Mouse (Mus musculus) limb, embryonic 15.5 days (tissue): ENCODE results near the gene Gtf2a2. TPM values are rescaled to one million over a fixed set of nuclear protein-coding genes. Genes with fewer than 3 reads are reported as not detected.

Experiments used
- ATAC-seq: fragments of 200-750 bp; cut with Nextera tagmentation; 2 replicates; pipeline ENCODE4 v1.8.0; 2017; ENCODE audit warnings: low read depth, moderate TSS enrichment; ENCODE audit not compliant: insufficient number of reproducible peaks, low FRiP score, low TSS enrichment
- H3K27ac ChIP-seq: fragments of 300-500 bp; sonication (generic); 2 replicates; pipeline ENCODE4 v1.5.1; 2015; ENCODE audit warnings: moderate library complexity, mild to moderate bottlenecking, inconsistent platforms
- H3K27me3 ChIP-seq: fragments of 300-500 bp; sonication (generic); 2 replicates; pipeline ENCODE4 v1.6.1; 2015; ENCODE audit warnings: inconsistent platforms
- H3K36me3 ChIP-seq: fragments of 300-500 bp; sonication (generic); 2 replicates; pipeline ENCODE4 v1.6.1; 2015; ENCODE audit warnings: inconsistent platforms
- H3K4me1 ChIP-seq: fragments of 300-500 bp; sonication (generic); 2 replicates; pipeline ENCODE4 v1.6.1; 2015; ENCODE audit warnings: inconsistent platforms
- H3K4me2 ChIP-seq: fragments of 300-500 bp; sonication (generic); 2 replicates; pipeline ENCODE4 v1.6.1; 2015; ENCODE audit warnings: mild to moderate bottlenecking, inconsistent platforms
- H3K4me3 ChIP-seq: fragments of 300-500 bp; sonication (generic); 2 replicates; pipeline ENCODE4 v1.5.1; 2015; ENCODE audit warnings: mild to moderate bottlenecking, inconsistent platforms
- H3K9ac ChIP-seq: fragments of 300-500 bp; sonication (generic); 2 replicates; pipeline ENCODE4 v1.6.1; 2015; ENCODE audit warnings: inconsistent platforms
- H3K9me3 ChIP-seq: fragments of 300-500 bp; sonication (generic); 2 replicates; pipeline ENCODE4 v1.6.1; 2016; ENCODE audit warnings: inconsistent platforms
- WGBS: fragments of 180-500 bp; shearing (Covaris S2); methylation state at CpG from one replicate; pipeline ENCODE4 v1.1.7; 2015; 5-methylcytosine and 5-hydroxymethylcytosine counted together
- polyA plus RNA-seq: library from polyadenylated mRNA; unstranded; fragments of >200 nt; fragmentation: Nextera tagmentation; extraction: Ambion mirVana; gene quantifications from 2 replicates; pipeline ENCODE4 v1.2.1, GENCODE M21; 2015

The Gtf2a2 gene
- polyA plus RNA-seq = 156 and 162 TPM in 2 replicates

DNA sequence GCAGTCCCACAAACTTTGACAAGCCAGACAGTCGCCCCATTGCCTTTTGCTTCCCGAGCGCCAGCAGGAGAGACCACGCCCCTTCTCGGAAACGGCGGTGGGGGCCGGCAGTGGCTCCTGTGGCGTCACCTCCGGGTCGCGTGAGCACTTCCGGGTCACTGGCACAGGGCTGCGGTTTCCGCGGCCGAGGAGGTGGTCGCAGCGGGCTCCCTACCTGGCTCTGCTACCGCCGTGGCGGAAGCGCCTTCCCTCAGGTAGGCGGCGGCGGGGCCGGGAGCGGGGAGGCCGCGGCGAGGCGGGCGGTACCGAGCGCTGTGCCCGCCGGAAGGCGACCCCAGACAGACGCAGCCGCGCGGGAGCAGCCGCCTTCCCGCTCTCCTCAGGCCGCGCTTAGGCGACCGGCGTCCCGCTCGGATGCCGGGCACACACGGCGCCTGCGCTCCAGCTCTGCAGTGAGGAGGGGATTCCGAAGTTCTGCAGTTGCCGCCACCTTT is at the start of gene Gtf2a2:
Gene Gtf2a2, plus strand, starts transcription at position 143 of the 494 bp plus-strand sequence.
- Histone ChIP-seq H3K36me3 (peaks cover 28% of the 10 kb centered on the region), H3K4me3 (peak within 1 kb of the TSS; percentile 92), H3K4me1 (peaks cover 10% of the 10 kb centered on the region), H3K4me2 (peak within 1 kb of the TSS; percentile 59), H3K27ac (peak within 1 kb of the TSS; percentile 95), H3K9me3 (no peaks in the 10 kb centered on the region), H3K27me3 (no peaks in the 10 kb centered on the region), H3K9ac (peak within 1 kb of the TSS; percentile 89)
- ATAC-seq = peak; percentile 94
- under 1% methylated on average over 37 of the region's 57 CpGs for WGBS

DNA sequence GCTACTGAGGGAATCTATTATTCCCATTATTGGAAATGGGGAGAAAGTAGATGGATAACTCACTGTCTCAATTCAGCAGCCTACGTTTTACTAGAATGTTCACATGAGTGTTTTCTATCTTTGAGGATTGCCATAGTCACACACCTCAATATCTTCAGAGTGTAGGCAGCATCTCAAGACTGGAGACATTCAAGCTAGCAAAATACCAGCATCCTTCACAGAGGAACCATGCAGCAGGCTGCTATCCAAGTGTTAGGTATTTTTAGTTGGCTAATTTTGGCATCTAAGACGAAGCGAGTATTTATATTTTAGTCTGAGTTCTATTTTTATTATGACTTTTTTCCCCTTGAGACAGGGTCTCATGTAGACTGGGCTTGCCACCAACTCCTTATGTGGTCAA is 48.0 kb upstream of the Gtf2a2 start:
- Histone ChIP-seq H3K4me2 (no peak overlapping the region), H3K27ac (no peak overlapping the region), H3K4me1 (no peaks in the 10 kb centered on the region), H3K9ac (no peak overlapping the region), H3K27me3 (no peaks in the 10 kb centered on the region), H3K9me3 (no peaks in the 10 kb centered on the region), H3K36me3 (no peaks in the 10 kb centered on the region), H3K4me3 (no peak overlapping the region)
- no peak for ATAC-seq
- 73% methylated on average over 3 of the region's 3 CpGs for WGBS

DNA sequence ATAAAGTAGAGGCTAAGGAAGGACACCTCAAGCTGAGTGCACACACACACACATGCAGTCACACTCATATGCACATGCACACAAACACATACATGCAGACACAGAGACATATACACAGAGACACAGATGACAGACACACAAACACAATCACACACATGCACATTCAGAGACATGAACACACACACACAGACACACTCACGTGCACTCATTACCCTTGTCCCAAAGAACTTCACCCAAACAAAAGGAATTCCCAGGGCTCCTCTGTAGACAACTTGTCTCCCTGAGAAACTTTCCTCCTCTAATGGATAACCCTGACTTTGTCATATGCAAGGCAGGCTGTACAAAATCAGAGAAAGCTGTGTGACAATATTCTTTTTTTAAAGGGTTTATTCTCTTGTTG is 26.8 kb upstream of the Gtf2a2 start:
- 63% methylated on average over 1 of the region's 1 CpGs for WGBS
- Histone ChIP-seq H3K4me2 (no peak overlapping the region), H3K9ac (no peak overlapping the region), H3K27ac (no peak overlapping the region), H3K4me3 (no peak overlapping the region), H3K36me3 (no peaks in the 10 kb centered on the region), H3K27me3 (no peaks in the 10 kb centered on the region), H3K4me1 (peaks cover 10% of the 10 kb centered on the region), H3K9me3 (no peaks in the 10 kb centered on the region)
- no peak for ATAC-seq

DNA sequence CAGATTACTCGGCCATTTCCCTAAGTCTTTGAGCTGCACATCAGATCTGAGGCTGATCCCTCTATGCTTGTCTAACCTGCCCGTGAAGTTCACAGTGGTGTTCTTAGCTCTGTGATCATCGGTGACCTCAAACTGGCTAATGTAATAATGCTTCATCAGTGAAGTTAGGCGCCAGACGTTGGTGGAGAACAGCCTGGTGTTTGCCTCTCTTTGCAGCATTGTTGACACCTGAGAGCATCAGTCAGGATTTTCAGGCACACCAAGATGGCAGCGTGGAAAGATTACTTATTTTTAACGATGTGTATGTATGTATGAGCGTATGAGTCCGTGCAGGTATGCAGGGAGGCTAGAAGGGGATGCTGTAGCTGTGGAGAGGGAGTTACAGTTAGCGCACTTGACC is 26.3 kb upstream of the Gtf2a2 start:
- Histone ChIP-seq H3K27me3 (no peaks in the 10 kb centered on the region), H3K27ac (no peak overlapping the region), H3K9ac (no peak overlapping the region), H3K4me2 (no peak overlapping the region), H3K4me1 (peaks cover 15% of the 10 kb centered on the region), H3K36me3 (no peaks in the 10 kb centered on the region), H3K9me3 (no peaks in the 10 kb centered on the region), H3K4me3 (no peak overlapping the region)
- WGBS = 76% methylated on average over 10 of the region's 10 CpGs
- ATAC-seq = no peak

DNA sequence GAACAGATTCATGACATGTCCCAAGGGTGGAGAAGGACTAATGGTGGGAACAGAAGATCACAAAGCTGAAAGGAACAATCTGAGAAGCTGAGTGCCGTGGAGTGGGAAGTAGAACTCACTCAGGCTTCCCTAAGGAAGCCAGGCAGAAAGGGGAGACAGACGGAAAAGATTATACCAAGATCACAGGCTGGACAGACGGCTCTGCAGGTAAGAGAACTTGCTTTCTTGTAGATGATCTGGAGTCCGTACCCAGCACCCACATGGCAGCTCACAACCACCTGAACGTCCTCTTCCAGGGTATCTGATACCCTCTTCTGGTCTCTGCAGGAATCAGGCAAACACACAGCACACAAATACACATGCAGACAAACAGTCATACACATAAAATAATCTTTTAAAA is 25.8 kb upstream of the Gtf2a2 start:
- H3K9ac ChIP-seq = no peak overlapping the region
- no peak overlapping the region for H3K27ac ChIP-seq
- H3K9me3 ChIP-seq = no peaks in the 10 kb centered on the region
- no peak for ATAC-seq
- WGBS = 76% methylated on average over 5 of the region's 5 CpGs
- no peak overlapping the region for H3K4me3 ChIP-seq
- H3K36me3 ChIP-seq = no peaks in the 10 kb centered on the region
- no peaks in the 10 kb centered on the region for H3K27me3 ChIP-seq
- peaks cover 20% of the 10 kb centered on the region for H3K4me1 ChIP-seq
- H3K4me2 ChIP-seq = no peak overlapping the region

DNA sequence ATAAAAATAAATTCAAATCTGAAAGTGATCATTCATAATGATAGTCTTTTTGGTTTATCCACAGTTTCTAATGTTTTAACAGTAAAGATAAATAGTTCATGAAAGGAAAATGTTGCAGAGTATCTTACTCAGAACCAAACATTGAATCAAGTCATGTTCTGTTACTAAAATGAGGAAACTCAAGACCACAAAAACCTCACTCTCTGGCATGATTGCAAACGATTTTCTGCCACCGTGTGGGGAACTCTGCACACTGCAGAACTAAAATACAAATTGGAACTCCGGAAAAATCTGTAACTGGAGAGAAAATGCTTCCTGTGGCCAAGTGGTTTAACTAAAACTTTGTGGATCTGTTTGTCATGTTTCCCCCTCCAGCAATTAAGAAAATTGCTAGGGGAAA is 24.8 kb upstream of the Gtf2a2 start:
- no peak for ATAC-seq
- H3K27me3 ChIP-seq = no peaks in the 10 kb centered on the region
- no peak overlapping the region for H3K27ac ChIP-seq
- H3K4me2 ChIP-seq = no peak overlapping the region
- no peak overlapping the region for H3K4me3 ChIP-seq
- H3K36me3 ChIP-seq = peaks cover 7% of the 10 kb centered on the region; the same call in 1 of the 2 replicates
- no peak overlapping the region for H3K9ac ChIP-seq
- H3K9me3 ChIP-seq = no peaks in the 10 kb centered on the region
- WGBS = under 1% methylated on average over 3 of the region's 3 CpGs
- peaks cover 30% of the 10 kb centered on the region for H3K4me1 ChIP-seq

DNA sequence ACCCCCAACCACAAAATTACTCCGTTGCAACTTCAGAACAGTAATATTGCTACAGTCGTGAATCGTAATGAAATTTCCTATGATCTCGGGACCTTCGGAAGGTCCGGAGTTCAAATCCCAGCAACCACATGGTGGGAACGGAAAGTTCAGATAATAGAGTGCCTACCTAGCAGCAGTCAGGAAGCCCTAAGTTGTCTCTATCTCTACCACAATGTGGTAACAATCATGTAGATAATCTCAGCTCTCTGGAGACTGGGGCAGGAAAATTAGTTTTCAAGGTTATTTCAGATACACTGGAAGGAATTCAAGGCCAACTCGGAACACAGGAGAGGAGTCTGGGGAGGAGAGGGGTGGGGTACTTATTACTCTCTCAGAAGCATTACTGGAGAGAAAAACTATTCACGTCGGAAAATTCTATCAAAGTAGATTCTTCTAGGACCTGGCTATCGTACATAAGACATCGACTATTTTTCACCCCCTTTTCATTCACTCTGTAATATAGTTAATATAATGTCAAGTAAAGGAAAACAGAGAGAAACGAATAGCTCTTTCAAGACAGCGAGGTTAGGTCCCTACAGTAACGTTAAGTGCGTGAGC is 23.5 kb upstream of the Gtf2a2 start:
- peak overlapping the region; percentile 91 for H3K4me3 ChIP-seq
- 31% methylated on average over 16 of the region's 16 CpGs for WGBS
- H3K4me1 ChIP-seq = peaks cover 37% of the 10 kb centered on the region
- no peaks in the 10 kb centered on the region for H3K27me3 ChIP-seq
- peak overlapping the region; percentile 98 for H3K9ac ChIP-seq
- H3K4me2 ChIP-seq = peak overlapping the region; percentile 46
- no peaks in the 10 kb centered on the region for H3K9me3 ChIP-seq
- peaks cover 7% of the 10 kb centered on the region; the same call in 1 of the 2 replicates for H3K36me3 ChIP-seq
- ATAC-seq = no peak
- peak overlapping the region; percentile 96 for H3K27ac ChIP-seq

DNA sequence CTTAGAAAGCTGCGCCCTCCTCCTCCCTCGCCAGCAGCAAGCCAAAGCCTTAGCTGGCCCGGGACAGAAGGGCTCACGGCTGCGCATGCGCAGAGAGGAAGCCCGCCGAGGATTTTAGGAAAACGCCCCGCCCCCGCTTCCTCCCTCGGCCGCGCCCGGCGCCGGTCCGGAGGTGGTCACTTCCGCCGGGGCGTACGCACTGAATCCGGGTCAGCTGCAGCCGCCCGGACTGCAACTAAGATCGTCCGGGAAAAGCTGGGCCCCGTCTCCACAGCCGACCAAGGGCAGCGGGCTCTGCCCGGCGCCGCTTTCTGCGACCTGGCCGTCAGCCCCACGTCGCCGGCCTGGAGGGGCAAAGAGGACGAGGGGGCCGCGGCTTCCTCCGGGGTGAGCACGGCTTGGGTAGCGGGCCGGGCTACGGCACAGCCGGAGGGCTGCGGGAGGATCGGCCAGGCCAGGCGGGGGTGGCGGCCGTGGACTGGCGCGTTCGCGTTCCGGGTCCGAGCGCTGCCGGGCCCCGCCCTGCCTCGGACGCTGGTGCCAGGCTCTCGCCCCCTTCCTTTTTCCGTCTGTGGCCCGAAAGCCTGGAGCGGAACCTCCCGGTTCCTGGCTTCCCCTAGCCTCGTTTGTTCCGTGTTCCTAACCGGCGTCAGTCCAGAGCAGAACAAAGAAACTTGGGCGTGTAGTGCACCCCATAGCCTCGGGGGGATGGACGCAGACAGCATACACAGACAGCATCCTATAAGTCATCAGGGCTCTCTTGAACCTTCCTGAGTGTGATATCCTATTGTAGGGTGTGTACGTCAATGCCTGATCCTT is 22.8 kb upstream of the Gtf2a2 start, which contains the start of gene Bnip2:
Gene Bnip2, plus strand, starts transcription at position 164 of the 819 bp plus-strand sequence.
- Histone ChIP-seq H3K27me3 (no peaks in the 10 kb centered on the region), H3K9ac (peak within 1 kb of the TSS; percentile 98), H3K27ac (peak within 1 kb of the TSS; percentile 96), H3K4me2 (peak within 1 kb of the TSS; percentile 53), H3K36me3 (peaks cover 7% of the 10 kb centered on the region; the same call in 1 of the 2 replicates), H3K4me3 (peak within 1 kb of the TSS; percentile 91), H3K9me3 (no peaks in the 10 kb centered on the region), H3K4me1 (peaks cover 37% of the 10 kb centered on the region)
- peak; percentile 89 for ATAC-seq
- under 1% methylated on average over 74 of the region's 76 CpGs for WGBS

DNA sequence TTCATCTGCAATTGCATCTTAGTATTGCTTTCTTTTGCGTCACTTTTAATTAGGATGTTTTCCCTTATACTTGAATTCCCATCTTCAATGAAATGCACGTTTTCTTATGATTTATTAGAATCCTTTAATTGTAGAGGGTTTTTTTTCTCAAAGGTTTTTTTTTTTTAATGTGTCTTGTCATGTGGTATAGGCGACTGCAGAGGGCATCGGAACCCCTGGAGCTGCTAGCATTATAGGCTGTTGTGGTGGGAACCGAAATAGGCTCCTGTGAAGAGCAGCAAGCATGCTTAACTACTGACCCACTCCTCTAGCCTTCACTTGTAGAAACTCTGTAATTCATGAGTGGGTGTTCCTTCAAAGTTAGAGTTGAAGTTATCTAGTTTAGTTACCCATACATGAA is 22.0 kb upstream of the Gtf2a2 start:
- ATAC-seq = no peak
- H3K36me3 ChIP-seq = peaks cover 7% of the 10 kb centered on the region; the same call in 1 of the 2 replicates
- H3K9me3 ChIP-seq = no peaks in the 10 kb centered on the region
- H3K4me3 ChIP-seq = peak overlapping the region; percentile 91
- 8% methylated on average over 5 of the region's 5 CpGs for WGBS
- peaks cover 37% of the 10 kb centered on the region for H3K4me1 ChIP-seq
- H3K9ac ChIP-seq = peak overlapping the region; percentile 98; the same call in 1 of the 2 replicates
- H3K27ac ChIP-seq = no peak overlapping the region
- H3K4me2 ChIP-seq = peak overlapping the region; percentile 53
- H3K27me3 ChIP-seq = no peaks in the 10 kb centered on the region

DNA sequence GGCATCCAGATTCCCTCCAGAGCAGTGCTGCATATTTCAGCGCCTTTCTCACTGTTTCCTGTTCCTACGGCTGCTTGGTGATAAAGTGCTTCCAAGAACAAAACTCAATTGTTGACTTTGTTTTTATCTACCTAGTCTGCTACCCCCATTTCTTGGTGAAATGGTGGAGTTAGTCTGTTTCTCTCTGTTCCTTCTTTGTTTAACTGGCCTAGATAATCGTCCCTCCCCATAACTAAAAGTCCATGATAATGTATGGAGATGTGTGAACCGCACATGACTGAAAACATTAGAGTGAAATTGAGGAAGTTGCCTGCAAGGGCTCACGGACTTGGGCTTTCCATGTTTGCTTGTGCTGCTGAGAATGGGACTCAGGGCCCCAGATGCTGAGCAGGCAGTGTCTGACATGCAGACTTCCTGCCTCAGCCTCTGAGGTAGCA is 19.5 kb upstream of the Gtf2a2 start:
- 75% methylated on average over 5 of the region's 5 CpGs for WGBS
- Histone ChIP-seq H3K4me3 (no peak overlapping the region), H3K9me3 (no peaks in the 10 kb centered on the region), H3K27ac (0 out of 2 replicates have a peak overlapping the region, but pooled peaks have one; percentile 3), H3K4me2 (no peak overlapping the region), H3K27me3 (no peaks in the 10 kb centered on the region), H3K9ac (no peak overlapping the region), H3K4me1 (peaks cover 36% of the 10 kb centered on the region), H3K36me3 (peaks cover 24% of the 10 kb centered on the region)
- no peak for ATAC-seq

DNA sequence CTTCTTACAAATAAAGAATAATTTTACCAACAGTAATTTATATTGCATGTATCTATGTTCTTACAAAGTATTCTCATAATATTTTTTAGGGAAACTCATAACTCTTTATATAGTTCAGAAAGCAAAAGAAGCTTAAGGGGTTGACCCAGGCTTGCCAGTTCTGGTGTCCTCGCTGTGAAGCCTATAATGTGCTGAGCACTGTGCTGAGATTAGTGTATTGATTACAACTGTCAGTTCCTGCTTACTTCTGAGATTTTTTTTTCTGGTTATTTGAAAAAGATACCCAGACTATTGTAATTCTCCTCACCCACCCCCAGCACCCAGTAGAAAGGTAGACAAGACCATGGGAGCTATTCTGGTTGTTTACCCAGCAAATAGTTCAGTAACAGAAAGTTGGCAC is 18.9 kb upstream of the Gtf2a2 start:
- H3K36me3 ChIP-seq = peaks cover 28% of the 10 kb centered on the region
- H3K9ac ChIP-seq = no peak overlapping the region
- WGBS = 74% methylated on average over 1 of the region's 1 CpGs
- no peak overlapping the region for H3K27ac ChIP-seq
- H3K4me2 ChIP-seq = no peak overlapping the region
- no peaks in the 10 kb centered on the region for H3K27me3 ChIP-seq
- H3K4me1 ChIP-seq = peaks cover 32% of the 10 kb centered on the region
- no peak overlapping the region for H3K4me3 ChIP-seq
- no peaks in the 10 kb centered on the region for H3K9me3 ChIP-seq
- no peak for ATAC-seq

DNA sequence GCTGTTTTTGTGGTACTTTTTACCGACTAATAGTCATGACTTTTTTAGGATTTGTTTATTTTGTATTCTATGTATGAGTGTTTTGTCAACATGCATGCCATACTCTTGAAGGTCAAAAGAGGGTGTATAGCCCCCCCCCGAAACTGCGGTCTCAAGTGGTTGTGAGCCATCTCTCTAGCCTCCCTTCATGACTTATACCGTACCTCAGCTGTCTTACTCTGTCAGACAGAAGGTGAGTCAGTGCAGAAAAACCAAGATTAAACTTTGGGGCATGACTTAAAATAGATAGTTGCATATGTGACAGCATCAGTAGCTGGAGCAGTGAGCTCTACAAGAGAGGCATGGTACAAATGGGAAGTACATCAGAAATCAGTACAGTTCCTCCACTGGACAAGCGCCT is 17.8 kb upstream of the Gtf2a2 start:
- WGBS = 92% methylated on average over 5 of the region's 5 CpGs
- no peaks in the 10 kb centered on the region for H3K9me3 ChIP-seq
- H3K9ac ChIP-seq = no peak overlapping the region
- no peak overlapping the region for H3K4me3 ChIP-seq
- no peak overlapping the region for H3K4me2 ChIP-seq
- no peak for ATAC-seq
- no peaks in the 10 kb centered on the region for H3K27me3 ChIP-seq
- no peak overlapping the region for H3K27ac ChIP-seq
- H3K4me1 ChIP-seq = peaks cover 32% of the 10 kb centered on the region
- peaks cover 39% of the 10 kb centered on the region for H3K36me3 ChIP-seq
